Mouse (Mus musculus) kidney, embryonic 14.5 days (tissue): ENCODE data around the gene Commd6. TPM values are rescaled to one million over a fixed set of nuclear protein-coding genes. Genes with fewer than 3 reads are reported as not detected.

Source experiments
- ATAC-seq: fragments of 200-750 bp; cut with Nextera tagmentation; 2 replicates; pipeline ENCODE4 v1.8.0; 2017; ENCODE audit warnings: moderate number of reproducible peaks, mild to moderate bottlenecking, moderate TSS enrichment, moderate library complexity; ENCODE audit not compliant: low FRiP score, low TSS enrichment
- H3K27ac ChIP-seq: fragments of 300-500 bp; sonication (generic); 2 replicates; pipeline ENCODE4 v1.5.1; 2014; ENCODE audit warnings: low read depth, mild to moderate bottlenecking, low read length, moderate library complexity, mixed read lengths
- H3K27me3 ChIP-seq: fragments of 300-500 bp; sonication (generic); 2 replicates; pipeline ENCODE4 v1.6.1; 2014; ENCODE audit warnings: mild to moderate bottlenecking, low read length; ENCODE audit not compliant: control insufficient read depth, insufficient read depth
- H3K36me3 ChIP-seq: fragments of 300-500 bp; sonication (generic); 2 replicates; pipeline ENCODE4 v1.6.1; 2014; ENCODE audit warnings: low read length, mixed read lengths; ENCODE audit not compliant: control insufficient read depth, insufficient read depth
- H3K4me1 ChIP-seq: fragments of 300-500 bp; sonication (generic); 2 replicates; pipeline ENCODE4 v1.6.1; 2014; ENCODE audit warnings: low read length, mixed read lengths; ENCODE audit not compliant: control insufficient read depth, insufficient read depth
- H3K4me2 ChIP-seq: fragments of 300-500 bp; sonication (generic); replicated peaks from 2 replicates; pipeline ENCODE4 v1.6.1; 2014; ENCODE audit warnings: low read depth, mild to moderate bottlenecking, low read length
- H3K4me3 ChIP-seq: fragments of 300-500 bp; sonication (generic); 2 replicates; pipeline ENCODE4 v1.5.1; 2014; ENCODE audit warnings: mild to moderate bottlenecking, low read length
- H3K9ac ChIP-seq: fragments of 300-500 bp; sonication (generic); 2 replicates; pipeline ENCODE4 v1.6.1; 2014; ENCODE audit warnings: low read depth, mild to moderate bottlenecking, low read length, moderate library complexity
- H3K9me3 ChIP-seq: fragments of 300-500 bp; sonication (generic); 2 replicates; pipeline ENCODE4 v1.6.1; 2016; ENCODE audit warnings: low read length; ENCODE audit not compliant: control insufficient read depth
- WGBS: fragments of 180-500 bp; shearing (Covaris S2); extraction: QIAGEN DNeasy Blood & Tissue Kit; methylation state at CpG from one replicate; pipeline ENCODE4 v1.1.7; 2014; 5-methylcytosine and 5-hydroxymethylcytosine counted together
- polyA plus RNA-seq: library from polyadenylated mRNA; unstranded; fragments of >200 nt; fragmentation: Nextera tagmentation; extraction: Ambion mirVana; gene quantifications from 2 replicates; pipeline ENCODE4 v1.2.1, GENCODE M21; 2014

Gene Commd6
- polyA plus RNA-seq, 1 experiment from 2014 or later: 102 TPM

- no peak overlapping the region for H3K4me2 ChIP-seq
- H3K4me1 ChIP-seq: no peaks in the 10 kb centered on the region
- ATAC-seq: no peak
- H3K9ac ChIP-seq: no peak overlapping the region
- H3K9me3 ChIP-seq: no peaks in the 10 kb centered on the region
- H3K4me3 ChIP-seq: no peak overlapping the region
- no peak overlapping the region for H3K27ac ChIP-seq
- no peaks in the 10 kb centered on the region for H3K27me3 ChIP-seq
- 87% methylated on average over 10 of the region's 10 CpGs for WGBS
- H3K36me3 ChIP-seq: peaks cover 5% of the 10 kb centered on the region; the same call in 1 of the 2 replicates
Observed at GRCm38 (mm10) chr14:101656307-101656706, 15.8 kb upstream of the Commd6 start.

GRCm38 (mm10) chr14:101654526-101654909 lies 14.0 kb upstream of the Commd6 start:
- Histone ChIP-seq H3K36me3 (no peaks in the 10 kb centered on the region), H3K4me2 (peak overlapping the region; percentile 86), H3K4me1 (no peaks in the 10 kb centered on the region), H3K27ac (no peak overlapping the region), H3K9me3 (no peaks in the 10 kb centered on the region), H3K4me3 (peak overlapping the region; percentile 90), H3K27me3 (no peaks in the 10 kb centered on the region), H3K9ac (peak overlapping the region; percentile 80)
- WGBS: under 1% methylated on average over 10 of the region's 10 CpGs
- peak; percentile 30 for ATAC-seq

- H3K4me2 ChIP-seq: peak within 1 kb of the TSS; percentile 86
- H3K4me3 ChIP-seq: peak within 1 kb of the TSS; percentile 90
- ATAC-seq: peak; percentile 90
- no peaks in the 10 kb centered on the region for H3K27me3 ChIP-seq
- no peaks in the 10 kb centered on the region for H3K36me3 ChIP-seq
- H3K9ac ChIP-seq: peak within 1 kb of the TSS; percentile 80
- H3K9me3 ChIP-seq: no peaks in the 10 kb centered on the region
- H3K27ac ChIP-seq: 0 out of 2 replicates have a peak within 1 kb of the TSS, but pooled peaks have one; percentile 25
- under 1% methylated on average over 81 of the region's 81 CpGs for WGBS
- H3K4me1 ChIP-seq: no peaks in the 10 kb centered on the region
Observed at GRCm38 (mm10) chr14:101653581-101654525, 13.4 kb upstream of the Commd6 start, which contains the start of gene Uchl3. Uchl3 (plus strand) TSS chr14:101653967.

DNA sequence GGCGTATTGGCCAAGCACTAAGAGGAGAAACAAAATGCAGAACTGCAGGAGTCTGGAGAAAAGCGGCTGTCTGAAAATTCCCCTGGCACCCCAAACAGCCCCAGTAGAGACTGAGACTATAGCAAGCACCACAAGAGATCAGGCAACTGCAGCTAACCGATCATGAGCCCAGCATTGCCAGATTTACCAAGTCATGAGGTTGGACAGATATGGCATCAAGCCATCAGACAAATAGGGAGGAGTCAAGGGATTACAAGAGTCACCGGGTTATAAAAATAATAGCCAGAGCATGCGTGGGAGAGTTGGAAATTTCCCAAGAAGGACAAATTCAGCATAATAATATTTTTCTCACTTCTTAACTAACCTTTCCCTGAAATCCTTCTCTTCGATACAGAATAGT lies 12.1 kb upstream of the Commd6 start:
- Histone ChIP-seq H3K9me3 (no peaks in the 10 kb centered on the region), H3K36me3 (no peaks in the 10 kb centered on the region), H3K27ac (no peak overlapping the region), H3K27me3 (no peaks in the 10 kb centered on the region), H3K4me2 (no peak overlapping the region), H3K9ac (no peak overlapping the region), H3K4me1 (no peaks in the 10 kb centered on the region), H3K4me3 (no peak overlapping the region)
- 89% methylated on average over 6 of the region's 6 CpGs for WGBS
- ATAC-seq: no peak

DNA sequence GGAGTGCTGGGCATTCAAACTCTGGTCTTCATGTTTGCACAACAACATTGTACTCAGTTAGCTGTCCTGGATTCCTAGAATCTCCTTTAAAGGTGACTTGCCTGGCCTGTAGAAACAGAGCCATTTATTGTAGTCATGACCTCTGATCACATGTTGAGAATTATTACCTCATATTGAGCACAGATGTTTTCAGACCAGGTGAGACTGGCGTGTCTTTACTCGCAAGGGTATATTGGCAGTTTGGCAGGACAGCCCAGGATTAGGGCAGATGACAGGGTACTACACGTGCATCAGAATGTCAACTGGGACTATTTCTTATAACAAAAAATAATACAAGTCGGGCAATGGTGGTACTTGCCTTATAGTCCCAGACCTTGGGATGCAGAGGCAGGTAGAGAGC lies 10.1 kb upstream of the Commd6 start:
- no peaks in the 10 kb centered on the region for H3K36me3 ChIP-seq
- WGBS: 91% methylated on average over 4 of the region's 4 CpGs
- H3K4me3 ChIP-seq: no peak overlapping the region
- H3K27ac ChIP-seq: no peak overlapping the region
- H3K4me1 ChIP-seq: no peaks in the 10 kb centered on the region
- H3K27me3 ChIP-seq: no peaks in the 10 kb centered on the region
- H3K9ac ChIP-seq: no peak overlapping the region
- H3K4me2 ChIP-seq: no peak overlapping the region
- H3K9me3 ChIP-seq: no peaks in the 10 kb centered on the region
- no peak for ATAC-seq

DNA sequence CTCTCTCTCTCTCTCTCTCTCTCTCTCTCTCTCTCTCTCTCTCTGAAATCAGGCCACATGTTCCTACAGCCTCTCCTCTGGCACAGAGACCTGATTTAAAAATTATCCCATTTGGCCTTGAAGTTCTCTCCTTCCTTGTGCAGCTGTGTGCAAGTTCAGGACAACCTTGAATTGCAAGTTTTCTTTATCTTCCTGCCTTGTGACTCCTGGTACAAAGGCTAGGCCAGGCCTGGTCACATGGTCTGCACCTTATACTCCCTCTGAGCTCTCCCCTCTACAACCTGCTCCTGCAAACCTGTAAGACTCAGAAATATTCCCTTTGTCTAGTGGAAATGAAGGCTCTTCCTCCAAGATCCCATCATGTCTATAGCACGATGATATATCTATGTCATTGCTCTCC lies 4.5 kb upstream of the Commd6 start:
- 89% methylated on average over 1 of the region's 1 CpGs for WGBS

GRCm38 (mm10) chr14:101637381-101637780 lies 3.1 kb downstream of the Commd6 start:
- no peak for ATAC-seq
- no peak overlapping the region for H3K4me3 ChIP-seq
- peaks cover 16% of the 10 kb centered on the region; the same call in 1 of the 2 replicates for H3K36me3 ChIP-seq
- no peak overlapping the region for H3K4me2 ChIP-seq
- 94% methylated on average over 6 of the region's 6 CpGs for whole genome bisulfite sequencing
- no peaks in the 10 kb centered on the region for H3K27me3 ChIP-seq
- peaks cover 4% of the 10 kb centered on the region; the same call in 1 of the 2 replicates for H3K4me1 ChIP-seq
- H3K27ac ChIP-seq: no peak overlapping the region
- no peaks in the 10 kb centered on the region for H3K9me3 ChIP-seq
- no peak overlapping the region for H3K9ac ChIP-seq

More for the DNA sequence above, 4.5 kb upstream of the Commd6 start:
- Histone ChIP-seq H3K36me3 (no peaks in the 10 kb centered on the region), H3K4me2 (no peak overlapping the region), H3K4me1 (no peaks in the 10 kb centered on the region), H3K4me3 (no peak overlapping the region), H3K27me3 (no peaks in the 10 kb centered on the region), H3K9me3 (no peaks in the 10 kb centered on the region), H3K9ac (no peak overlapping the region), H3K27ac (no peak overlapping the region)
- no peak for ATAC-seq

GRCm38 (mm10) chr14:101635765-101636164 lies 4.7 kb downstream of the Commd6 start:
- no peak overlapping the region for H3K9ac ChIP-seq
- H3K4me3 ChIP-seq: no peak overlapping the region
- 100% methylated on average over 1 of the region's 1 CpGs for WGBS
- H3K4me2 ChIP-seq: no peak overlapping the region
- peaks cover 19% of the 10 kb centered on the region; the same call in 1 of the 2 replicates for H3K36me3 ChIP-seq
- H3K9me3 ChIP-seq: no peaks in the 10 kb centered on the region
- H3K27ac ChIP-seq: no peak overlapping the region
- H3K4me1 ChIP-seq: peaks cover 4% of the 10 kb centered on the region; the same call in 1 of the 2 replicates
- no peak for ATAC-seq
- H3K27me3 ChIP-seq: no peaks in the 10 kb centered on the region

DNA sequence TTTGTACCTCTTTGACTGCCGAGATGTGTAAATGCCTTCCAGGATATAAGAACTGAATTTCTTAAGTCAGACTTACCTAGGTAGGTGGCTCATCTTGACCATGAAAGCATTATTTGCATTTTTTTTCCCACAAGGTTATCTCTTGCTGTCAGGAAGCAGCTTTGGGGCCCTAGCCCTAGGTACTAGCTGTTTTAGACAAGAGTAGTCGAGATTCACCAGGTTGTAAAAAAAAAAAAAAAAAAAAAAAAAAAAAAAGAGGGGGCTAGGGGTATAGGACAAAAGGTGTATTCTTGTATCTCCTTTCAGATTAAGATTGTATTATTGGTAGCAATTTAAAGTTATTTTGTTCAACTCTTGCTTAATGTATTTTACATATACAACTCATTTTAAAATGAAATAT lies 9.9 kb downstream of the Commd6 start:
- ATAC-seq: no peak
- 84% methylated on average over 2 of the region's 2 CpGs for WGBS
- H3K9ac ChIP-seq: no peak overlapping the region
- no peak overlapping the region for H3K4me2 ChIP-seq
- no peak overlapping the region for H3K27ac ChIP-seq
- H3K4me3 ChIP-seq: no peak overlapping the region
- H3K27me3 ChIP-seq: no peaks in the 10 kb centered on the region
- H3K9me3 ChIP-seq: no peaks in the 10 kb centered on the region
- H3K36me3 ChIP-seq: peaks cover 19% of the 10 kb centered on the region; the same call in 1 of the 2 replicates
- no peaks in the 10 kb centered on the region for H3K4me1 ChIP-seq
